Mouse (Mus musculus): ENCODE measurements around the gene Kdm6a. TPM values are rescaled to one million over a fixed set of nuclear protein-coding genes. Genes with fewer than 3 reads are reported as not detected.
A peak's percentile ranks its signal among the peaks of the same experiment; 100 is the strongest.

Kdm6a gene
- 10 to 100 TPM; 37.3 to 59.2 TPM for total RNA-seq (2021)
- long read RNA-seq, experiment 1, full-length matches to known transcripts = 3 of 10 reads
- long read RNA-seq, experiment 1, partial matches to known transcripts = 2 of 10 reads
- long read RNA-seq, experiment 1, other reads (novel, unspliced or antisense) = 5 of 10 reads
- long read RNA-seq, experiment 2, partial matches to known transcripts = 1 of 11 reads
- long read RNA-seq, experiment 2, other reads (novel, unspliced or antisense) = 10 of 11 reads

DNA sequence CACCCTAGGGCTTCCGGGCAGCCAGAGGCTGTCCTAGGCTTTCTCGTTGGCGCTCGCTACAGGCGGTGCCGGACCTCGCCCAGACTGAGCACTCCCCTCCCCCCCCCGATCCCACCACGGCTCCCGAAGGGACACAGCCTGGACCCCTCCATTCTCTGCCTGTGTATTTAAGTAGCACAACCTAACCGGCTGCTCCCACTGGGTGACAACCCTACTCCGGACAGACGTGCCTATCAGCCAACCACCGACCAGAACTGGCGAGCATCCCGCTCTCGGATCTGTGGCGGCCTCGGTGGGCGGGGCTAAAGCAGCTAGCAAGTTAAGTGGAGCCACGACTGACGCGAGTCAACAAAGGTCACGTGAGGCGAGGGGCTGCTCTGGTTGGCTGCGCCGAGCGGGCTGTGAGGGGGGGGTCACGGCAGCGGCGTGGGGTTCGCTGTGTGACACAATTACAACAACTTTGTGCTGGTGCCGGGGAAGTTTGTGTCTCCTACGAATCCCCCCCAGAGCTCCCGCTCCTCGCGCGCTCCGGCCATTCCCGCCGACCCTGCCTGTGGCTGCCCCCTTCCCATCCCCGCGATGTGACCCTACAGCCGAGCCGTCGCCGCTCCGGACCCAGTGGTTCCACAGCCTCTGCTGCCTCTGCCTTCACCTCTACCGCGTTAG, at the start of gene Kdm6a:
Gene Kdm6a (plus strand): TSS at position 384 of the 666 bp plus-strand sequence.
- TF ChIP-seq CTCF (conservative IDR thresholded peaks at IDR 0.05) = no peak
- Histone ChIP-seq H3K4me3 (peak within 1 kb of the TSS; percentile 75), H3K27ac (peak within 1 kb of the TSS; percentile 99)
- DNase-seq (ENCODE audit: low spot score in 2 of 2) = peak; percentile 93 to 100

DNA sequence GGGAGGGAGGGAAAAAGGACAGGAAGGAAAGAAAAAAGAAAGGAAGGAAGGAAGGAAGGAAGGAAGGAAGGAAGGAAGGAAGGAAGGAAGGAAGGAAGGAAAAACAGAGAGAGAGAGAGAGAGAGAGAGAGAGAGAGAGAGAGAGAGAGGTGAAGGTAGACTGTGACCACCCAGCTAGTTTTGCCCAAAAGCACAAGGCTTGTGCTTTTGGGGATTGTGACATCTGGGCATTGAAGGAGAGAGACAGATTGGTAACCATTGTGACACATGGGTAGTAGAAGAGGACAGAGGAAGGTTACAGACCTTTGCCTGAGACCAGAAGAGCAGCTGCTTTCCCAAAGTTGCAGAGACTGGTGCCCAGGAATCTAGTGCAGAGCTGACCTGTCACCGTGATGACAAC, 16.8 kb upstream of the Kdm6a start, which contains the start of gene Dusp21:
Gene Dusp21 (plus strand): TSS at position 301 of the 400 bp plus-strand sequence.
- DNase-seq (ENCODE audit: low spot score in 2 of 2) = no peak
- no peak for TF ChIP-seq CTCF (conservative IDR thresholded peaks at IDR 0.05)

DNA sequence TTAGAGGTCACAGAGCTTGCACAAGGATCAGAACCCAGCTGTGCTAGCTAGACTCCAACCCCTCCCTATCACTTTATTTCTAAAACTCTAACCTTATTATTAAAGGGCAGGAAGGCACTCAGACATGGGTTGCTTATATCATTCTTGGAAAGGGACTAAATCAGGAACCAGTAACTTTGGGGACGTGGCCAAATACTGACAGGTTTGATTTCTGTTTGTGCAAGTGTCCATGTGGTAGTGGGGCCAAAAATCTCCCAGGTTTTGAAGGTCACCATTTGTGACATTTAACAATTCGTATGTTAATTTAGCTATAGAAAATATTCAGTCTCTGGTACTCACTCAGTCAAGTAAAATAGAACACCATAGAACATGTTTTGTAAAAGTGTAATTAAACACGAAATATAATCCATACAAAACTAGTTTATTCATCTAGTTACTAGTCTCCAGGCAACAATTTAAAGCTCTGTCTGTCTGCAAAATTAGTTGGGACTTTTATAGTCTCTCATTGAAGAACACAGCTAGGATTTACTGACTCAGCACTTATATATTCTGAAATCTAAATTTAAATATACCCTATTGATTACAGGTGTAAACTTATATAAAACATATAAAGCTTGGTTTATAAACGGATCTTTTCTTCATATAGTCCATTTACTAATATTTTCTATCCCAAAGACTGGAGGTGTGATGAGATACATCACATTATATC, 1.5 kb upstream of the Kdm6a start:
- Histone ChIP-seq H3K4me3 (peak overlapping the region; percentile 66; the same call in 1 of the 2 replicates), H3K27ac (peak overlapping the region; percentile 99)
- TF ChIP-seq CTCF (conservative IDR thresholded peaks at IDR 0.05) = no peak
- no peak for DNase-seq (ENCODE audit: low spot score in 2 of 2)

More for the DNA sequence above, 16.8 kb upstream of the Kdm6a start, which contains the start of gene Dusp21:
- Histone ChIP-seq H3K27ac (no peak within 1 kb of the TSS), H3K4me3 (no peak within 1 kb of the TSS)

DNA sequence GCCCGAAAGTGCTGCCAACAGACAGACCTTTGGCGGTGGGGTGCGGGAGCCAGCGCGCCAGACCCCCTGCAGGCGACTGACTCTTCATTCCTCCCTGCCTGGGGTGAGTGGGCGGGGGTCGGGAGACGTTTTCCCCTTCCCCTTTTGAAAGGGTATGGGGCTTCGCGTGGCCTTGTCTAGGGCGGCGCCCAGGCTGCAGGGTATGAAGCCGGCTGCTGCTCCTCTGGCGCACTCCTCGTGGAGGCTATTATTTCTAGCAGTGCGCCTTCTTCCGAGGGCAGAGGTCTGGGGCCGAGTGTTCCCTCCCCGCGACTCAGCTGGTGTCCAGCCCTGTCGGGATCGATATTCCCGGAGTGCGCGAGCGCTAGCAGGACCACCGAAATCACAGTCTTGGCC, 581 bp upstream of the Kdm6a start:
- TF ChIP-seq CTCF (conservative IDR thresholded peaks at IDR 0.05) = no peak
- DNase-seq (ENCODE audit: low spot score in 2 of 2) = peak in 1 of 2 experiments; percentile 12

DNA sequence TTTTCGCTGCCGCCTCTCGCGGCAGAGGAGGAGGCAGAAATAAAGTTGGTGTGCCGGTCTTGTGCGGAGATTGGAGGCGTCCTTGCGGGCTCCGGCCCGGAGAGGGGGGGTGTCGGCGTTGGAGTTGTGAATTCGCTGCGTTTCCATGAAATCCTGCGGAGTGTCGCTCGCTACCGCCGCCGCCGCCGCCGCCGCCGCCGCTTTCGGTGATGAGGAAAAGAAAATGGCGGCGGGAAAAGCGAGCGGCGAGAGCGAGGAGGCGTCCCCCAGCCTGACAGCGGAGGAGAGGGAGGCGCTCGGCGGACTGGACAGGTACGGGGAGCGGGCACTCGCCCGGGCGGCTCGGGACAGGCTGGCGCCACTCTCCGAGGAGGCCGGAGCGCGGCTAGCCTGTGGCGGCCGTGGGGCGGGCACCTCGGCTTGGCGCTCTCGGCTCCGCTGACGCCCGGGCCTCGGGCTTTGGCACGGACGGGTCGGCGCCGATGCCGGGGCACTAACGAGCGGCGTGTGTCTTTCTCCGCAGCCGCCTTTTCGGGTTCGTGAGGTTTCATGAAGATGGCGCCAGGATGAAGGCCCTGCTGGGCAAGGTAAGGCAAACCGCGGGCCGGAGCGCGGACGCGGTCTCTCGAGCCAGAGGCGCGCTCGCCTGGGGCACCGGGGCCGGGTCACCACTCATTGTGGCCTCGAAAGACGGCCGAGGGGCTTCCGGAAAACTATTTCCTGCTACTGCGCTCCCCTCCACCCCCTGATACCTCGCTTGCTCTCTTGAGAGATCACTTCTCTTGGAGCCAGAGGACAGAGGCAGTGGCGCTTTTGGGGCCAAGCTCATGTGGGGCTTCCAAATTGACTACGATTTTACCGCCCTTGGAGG, 721 bp downstream of the Kdm6a start:
- Histone ChIP-seq H3K4me3 (peak overlapping the region; percentile 75), H3K27ac (peak overlapping the region; percentile 95)
- peak; percentile 43 to 51 for DNase-seq (ENCODE audit: low spot score in 2 of 2)
- no peak for TF ChIP-seq CTCF (conservative IDR thresholded peaks at IDR 0.05)

More for the DNA sequence above, 581 bp upstream of the Kdm6a start:
- peak overlapping the region; percentile 66 for H3K4me3 ChIP-seq
- peak overlapping the region; percentile 99 for H3K27ac ChIP-seq

DNA sequence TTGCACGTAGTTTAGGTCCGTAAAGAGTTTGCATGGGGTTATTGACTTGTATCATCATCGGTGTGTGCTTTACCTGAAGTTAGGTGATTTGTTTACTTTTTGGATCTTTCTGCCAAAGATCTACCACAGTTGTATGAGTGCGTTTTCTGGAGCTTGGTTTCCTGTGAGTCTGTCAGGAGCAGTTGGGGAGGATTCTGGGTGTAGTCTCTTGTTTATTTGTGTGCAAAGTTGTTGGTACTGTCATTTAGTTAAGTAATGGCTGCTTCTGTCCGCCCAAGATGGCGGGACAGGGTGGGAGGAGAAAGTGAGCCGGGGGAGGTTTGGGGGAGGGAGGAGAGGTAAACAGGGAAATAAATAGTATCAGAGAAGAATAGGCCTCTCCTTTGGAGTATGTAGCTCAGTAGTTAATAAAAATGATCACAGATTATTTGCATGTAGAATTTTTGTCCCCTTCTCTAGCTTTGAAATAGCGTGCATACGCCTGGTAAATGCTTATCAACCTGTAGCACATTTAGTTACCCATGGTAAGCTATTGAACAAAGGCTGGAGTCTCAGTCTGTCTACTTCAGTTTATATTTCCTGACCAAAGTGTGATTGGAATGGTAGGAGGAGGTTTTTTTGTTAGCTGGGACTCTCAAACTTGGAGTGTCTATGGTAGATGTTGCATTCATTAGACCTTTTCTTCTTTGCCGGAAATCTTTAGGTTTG, 1.7 kb downstream of the Kdm6a start:
- DNase-seq (ENCODE audit: low spot score in 2 of 2) = no peak
- Histone ChIP-seq H3K27ac (peak overlapping the region; percentile 95), H3K4me3 (peak overlapping the region; percentile 75)
- no peak for TF ChIP-seq CTCF (conservative IDR thresholded peaks at IDR 0.05)

DNA sequence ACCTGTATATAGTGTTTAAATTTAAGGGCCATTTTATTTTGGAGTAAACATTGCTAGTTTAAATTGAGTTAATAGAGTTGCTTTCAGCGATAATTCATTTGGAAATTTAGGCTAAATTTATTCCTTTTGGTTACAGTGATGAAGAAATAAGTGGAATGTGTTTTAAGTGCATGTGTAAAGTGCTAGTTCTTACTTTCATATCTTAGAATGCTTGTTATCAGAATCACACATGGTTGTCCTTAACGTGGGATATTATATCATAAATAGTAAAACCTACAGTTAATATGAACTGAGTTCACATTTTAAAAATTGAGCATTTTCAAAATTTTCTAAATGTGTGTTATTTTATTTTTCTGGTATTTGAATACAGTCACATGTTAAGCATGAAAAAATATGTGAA, 2.7 kb downstream of the Kdm6a start:
- TF ChIP-seq CTCF (conservative IDR thresholded peaks at IDR 0.05) = no peak
- Histone ChIP-seq H3K4me3 (peak overlapping the region; percentile 75), H3K27ac (no peak overlapping the region)
- no peak for DNase-seq (ENCODE audit: low spot score in 2 of 2)

DNA sequence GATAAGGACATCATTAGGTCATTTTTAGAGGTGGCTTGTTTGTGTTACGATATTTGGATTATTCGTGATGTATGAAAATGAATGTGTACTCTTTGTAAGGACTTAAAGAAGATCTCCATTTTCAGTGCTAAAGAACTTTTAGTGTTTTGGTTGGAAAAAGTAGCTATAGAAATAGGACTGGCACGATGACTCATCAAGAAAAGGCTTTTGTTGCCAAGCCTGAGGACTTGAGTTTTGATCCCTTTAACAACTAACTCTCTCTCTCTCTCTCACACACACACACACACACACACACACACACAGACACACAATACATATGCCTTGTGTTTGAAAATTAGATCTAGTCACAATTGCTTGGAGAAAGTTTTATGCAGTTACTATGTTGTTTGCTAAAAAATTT, 4.6 kb downstream of the Kdm6a start:
- no peak for TF ChIP-seq CTCF (conservative IDR thresholded peaks at IDR 0.05)
- DNase-seq (ENCODE audit: low spot score in 2 of 2) = no peak
- no peak overlapping the region for H3K4me3 ChIP-seq

DNA sequence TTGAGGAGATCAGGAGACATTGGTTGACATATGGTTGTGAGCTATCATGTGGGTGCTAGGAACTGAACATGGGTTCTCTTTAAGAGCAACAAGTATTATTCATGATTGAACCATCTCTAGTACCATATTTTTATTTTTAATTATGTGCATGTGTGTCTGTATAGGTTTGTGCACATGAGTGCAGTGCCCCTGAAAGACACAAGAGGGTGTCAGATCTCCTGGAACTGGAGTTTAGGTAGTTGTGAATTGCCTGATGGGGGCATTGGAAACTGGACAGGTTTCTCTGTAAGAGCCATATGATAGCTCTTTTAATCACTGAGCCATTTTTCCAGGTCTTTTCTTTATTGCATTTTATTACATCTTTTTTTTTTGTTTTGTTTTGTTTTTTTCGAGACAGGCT, 6.6 kb downstream of the Kdm6a start:
- no peak for DNase-seq (ENCODE audit: low spot score in 2 of 2)
- TF ChIP-seq CTCF (conservative IDR thresholded peaks at IDR 0.05) = peak; percentile 45
- Histone ChIP-seq H3K4me3 (no peak overlapping the region), H3K27ac (no peak overlapping the region)

More for the DNA sequence above, 4.6 kb downstream of the Kdm6a start:
- H3K27ac ChIP-seq = no peak overlapping the region

DNA sequence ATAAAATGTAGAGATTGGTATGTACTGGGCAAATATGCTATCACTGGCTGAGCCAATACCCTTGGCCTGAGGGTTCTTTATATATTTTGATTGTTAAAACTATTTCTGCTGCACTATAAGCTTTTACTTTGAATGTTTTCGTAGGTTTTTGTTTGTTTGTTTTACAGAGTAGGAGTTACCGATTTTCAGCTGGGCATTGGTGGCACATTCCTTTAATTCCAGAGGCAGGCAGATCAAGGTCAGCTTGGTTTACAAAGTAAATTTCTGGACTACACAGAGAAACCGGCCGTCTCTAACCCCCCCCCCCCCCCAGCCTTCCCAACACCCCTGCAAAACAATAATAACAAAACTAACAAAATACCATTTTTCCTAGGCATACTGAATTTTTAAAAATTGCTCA, 12.5 kb downstream of the Kdm6a start:
- Histone ChIP-seq H3K27ac (no peak overlapping the region), H3K4me3 (no peak overlapping the region)
- no peak for DNase-seq (ENCODE audit: low spot score in 2 of 2)
- TF ChIP-seq CTCF (conservative IDR thresholded peaks at IDR 0.05) = no peak

DNA sequence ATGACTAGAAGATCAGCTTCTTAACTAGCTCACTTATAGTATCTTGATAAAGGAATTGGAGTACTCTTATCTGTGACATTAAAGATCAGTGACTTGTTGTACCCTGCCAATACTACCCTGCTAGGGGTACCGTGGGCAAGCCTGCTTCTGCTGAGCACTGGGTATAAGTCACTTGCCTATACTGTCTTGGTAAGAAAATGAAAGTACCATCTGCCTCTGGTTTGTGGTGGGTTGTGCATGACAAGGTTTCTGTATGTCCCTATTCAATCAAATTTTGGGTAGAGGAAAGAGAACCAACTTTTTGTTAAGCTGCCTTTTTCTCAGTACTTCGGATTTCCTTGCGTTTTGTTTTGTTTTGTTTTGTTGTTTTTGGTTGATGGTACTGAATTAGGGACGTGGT, 15.4 kb downstream of the Kdm6a start:
- TF ChIP-seq CTCF (conservative IDR thresholded peaks at IDR 0.05) = no peak
- H3K4me3 ChIP-seq = no peak overlapping the region
- H3K27ac ChIP-seq = no peak overlapping the region
- DNase-seq (ENCODE audit: low spot score in 2 of 2) = no peak

DNA sequence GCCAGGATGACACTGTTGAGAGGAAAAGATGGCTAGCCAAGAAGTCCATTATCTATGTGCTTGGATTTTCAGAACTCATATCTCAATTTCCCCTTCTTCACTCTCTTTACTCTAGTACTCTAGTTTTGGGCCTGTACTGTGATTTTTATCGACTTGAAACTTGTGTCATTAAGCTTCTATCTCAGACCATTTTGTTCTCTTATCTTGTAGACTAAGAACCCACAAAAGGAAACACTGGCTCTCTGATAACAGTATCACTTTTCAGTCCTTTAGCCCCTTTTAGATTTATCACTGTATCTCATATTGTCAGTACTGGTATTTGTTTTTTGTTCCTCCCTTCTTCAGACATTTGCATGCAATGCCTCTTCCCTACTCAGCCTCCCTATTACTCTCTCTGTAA, 17.1 kb downstream of the Kdm6a start:
- Histone ChIP-seq H3K27ac (no peak overlapping the region), H3K4me3 (no peak overlapping the region)
- no peak for DNase-seq (ENCODE audit: low spot score in 2 of 2)
- no peak for TF ChIP-seq CTCF (conservative IDR thresholded peaks at IDR 0.05)
